Mouse (Mus musculus): ENCODE measurements around the gene Dclk1. TPM values are rescaled to one million over a fixed set of nuclear protein-coding genes. Genes with fewer than 3 reads are reported as not detected.

Gene Dclk1
- polyA plus RNA-seq, 2 experiments: 0.04 to 0.08 TPM

DNA sequence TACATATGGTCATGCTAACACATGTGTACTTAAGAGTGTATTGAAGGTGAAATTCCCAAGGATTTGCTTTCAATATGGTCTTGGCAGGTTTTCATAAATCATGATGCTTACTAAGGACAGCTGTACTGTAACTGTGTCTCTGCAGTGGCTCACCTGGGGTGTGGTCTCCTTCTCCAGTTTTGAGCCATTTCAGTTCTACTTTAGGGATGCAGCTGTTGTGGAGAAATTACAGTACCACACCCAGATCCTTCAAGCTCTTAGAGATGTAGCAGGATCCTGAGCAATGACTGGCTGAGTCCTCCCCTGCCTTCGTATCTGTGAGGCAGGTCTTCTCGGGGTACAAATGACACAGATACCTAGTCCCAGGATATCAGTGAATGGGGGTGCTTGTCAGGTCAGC is 8.5 kb downstream of the Dclk1 start:
- Histone ChIP-seq H3K9ac (replicated peaks) (no peak overlapping the region), H3K36me3 (replicated peaks; ENCODE audit: control insufficient read depth, insufficient read depth, low read depth) (no peaks in the 10 kb centered on the region), H3K27me3 (ENCODE audit: control insufficient read depth, insufficient read depth, low read length) (no peaks in the 10 kb centered on the region), H3K4me1 (replicated peaks; ENCODE audit: control insufficient read depth in 2 of 2, insufficient read depth in 2 of 2, low read length in 1 of 2) (no peaks in the 10 kb centered on the region), H3K9me3 (ENCODE audit: control insufficient read depth, low read length) (no peaks in the 10 kb centered on the region), H3K4me2 (ENCODE audit: low read depth) (no peak overlapping the region), H3K27ac (no peak overlapping the region), H3K4me3 (ENCODE audit: insufficient read depth in 1 of 2, low read depth in 2 of 2, low read length in 2 of 2) (no peak overlapping the region)
- WGBS (ENCODE audit: insufficient replicate concordance): 65% methylated on average over 2 of the region's 2 CpGs
- ATAC-seq (ENCODE audit: insufficient read depth) (no peak), DNase-seq (ENCODE audit: low read depth in 3 of 3, low spot score in 3 of 3) (no peak)
- TF ChIP-seq CTCF (IDR thresholded peaks at IDR 0.05; ENCODE audit: low read depth): no peak
- TF ChIP-seq EP300 (IDR thresholded peaks at IDR 0.05; ENCODE audit: low read depth): no peak

DNA sequence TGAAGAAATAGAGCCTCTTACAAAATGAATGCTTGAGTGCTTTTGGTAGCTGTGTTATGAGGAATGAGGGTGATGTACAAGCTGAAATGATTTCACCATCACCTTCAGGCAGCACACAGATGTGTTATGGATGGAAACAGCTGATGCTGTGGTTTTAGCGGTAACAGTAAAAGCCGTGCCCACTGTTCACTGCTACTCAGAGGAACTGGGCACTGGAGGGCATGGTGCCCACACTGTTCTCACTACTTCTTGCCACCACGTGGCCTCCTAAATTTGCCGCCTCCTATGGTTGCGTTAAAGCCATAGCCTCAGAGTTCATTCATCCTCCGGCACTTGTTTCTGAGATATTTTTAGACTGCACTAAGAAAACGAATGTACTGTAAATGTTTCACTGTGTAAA is 18.0 kb downstream of the Dclk1 start:
- Histone ChIP-seq H3K4me2 (ENCODE audit: low read depth) (no peak overlapping the region), H3K4me3 (ENCODE audit: insufficient read depth in 1 of 2, low read depth in 2 of 2, low read length in 2 of 2) (no peak overlapping the region), H3K27ac (no peak overlapping the region), H3K9me3 (ENCODE audit: control insufficient read depth, low read length) (no peaks in the 10 kb centered on the region), H3K9ac (replicated peaks) (no peak overlapping the region), H3K36me3 (replicated peaks; ENCODE audit: control insufficient read depth, insufficient read depth, low read depth) (no peaks in the 10 kb centered on the region), H3K4me1 (replicated peaks; ENCODE audit: control insufficient read depth in 2 of 2, insufficient read depth in 2 of 2, low read length in 1 of 2) (no peaks in the 10 kb centered on the region), H3K27me3 (ENCODE audit: control insufficient read depth, insufficient read depth, low read length) (no peaks in the 10 kb centered on the region)
- ATAC-seq (ENCODE audit: insufficient read depth): no peak
- no peak for DNase-seq (ENCODE audit: low read depth in 3 of 3, low spot score in 3 of 3)
- 53% methylated on average over 7 of the region's 7 CpGs for WGBS (ENCODE audit: insufficient replicate concordance)
- TF ChIP-seq EP300 (IDR thresholded peaks at IDR 0.05; ENCODE audit: low read depth) (no peak), CTCF (IDR thresholded peaks at IDR 0.05; ENCODE audit: low read depth) (no peak)

DNA sequence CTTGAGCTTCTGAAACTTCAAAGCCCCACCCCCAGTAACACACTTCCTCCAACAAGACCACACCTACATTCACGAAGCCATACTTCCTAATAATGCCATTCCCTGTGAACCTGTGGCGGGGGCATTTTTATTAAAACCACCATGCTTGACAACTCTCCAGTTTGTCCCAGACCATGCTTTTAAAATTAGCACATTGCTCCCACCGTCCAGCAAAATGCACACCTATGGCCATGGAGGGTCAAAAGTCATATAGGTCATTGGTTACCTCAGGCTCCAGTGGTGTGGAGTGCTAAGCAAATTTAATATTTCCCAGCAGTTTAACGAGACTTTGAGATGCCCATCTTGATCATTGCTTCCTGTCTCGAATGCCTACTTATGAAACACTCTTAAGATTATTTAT is 23.9 kb downstream of the Dclk1 start:
- no peaks in the 10 kb centered on the region for H3K36me3 ChIP-seq (replicated peaks; ENCODE audit: control insufficient read depth, insufficient read depth, low read depth)
- no peaks in the 10 kb centered on the region for H3K27me3 ChIP-seq (ENCODE audit: control insufficient read depth, insufficient read depth, low read length)
- H3K9me3 ChIP-seq (ENCODE audit: control insufficient read depth, low read length): no peaks in the 10 kb centered on the region
- H3K4me2 ChIP-seq (ENCODE audit: low read depth): no peak overlapping the region
- H3K4me3 ChIP-seq (ENCODE audit: insufficient read depth in 1 of 2, low read depth in 2 of 2, low read length in 2 of 2): no peak overlapping the region
- no peak for ATAC-seq (ENCODE audit: insufficient read depth)
- H3K27ac ChIP-seq: no peak overlapping the region
- 59% methylated on average over 5 of the region's 5 CpGs for WGBS (ENCODE audit: insufficient replicate concordance)
- no peak for DNase-seq (ENCODE audit: low read depth in 3 of 3, low spot score in 3 of 3)
- no peak overlapping the region for H3K9ac ChIP-seq (replicated peaks)
- H3K4me1 ChIP-seq (replicated peaks; ENCODE audit: control insufficient read depth in 2 of 2, insufficient read depth in 2 of 2, low read length in 1 of 2): no peaks in the 10 kb centered on the region
- no peak for TF ChIP-seq CTCF (IDR thresholded peaks at IDR 0.05; ENCODE audit: low read depth)
- TF ChIP-seq EP300 (IDR thresholded peaks at IDR 0.05; ENCODE audit: low read depth): no peak

- no peak overlapping the region for H3K27ac ChIP-seq
- DNase-seq (ENCODE audit: low read depth in 3 of 3, low spot score in 3 of 3) (no peak), ATAC-seq (ENCODE audit: insufficient read depth) (no peak)
- no peaks in the 10 kb centered on the region for H3K36me3 ChIP-seq (replicated peaks; ENCODE audit: control insufficient read depth, insufficient read depth, low read depth)
- TF ChIP-seq CTCF (IDR thresholded peaks at IDR 0.05; ENCODE audit: low read depth) (no peak), EP300 (IDR thresholded peaks at IDR 0.05; ENCODE audit: low read depth) (no peak)
- WGBS (ENCODE audit: insufficient replicate concordance): 58% methylated on average over 4 of the region's 4 CpGs
- no peak overlapping the region for H3K9ac ChIP-seq (replicated peaks)
- no peak overlapping the region for H3K4me2 ChIP-seq (ENCODE audit: low read depth)
- H3K4me3 ChIP-seq (ENCODE audit: insufficient read depth in 1 of 2, low read depth in 2 of 2, low read length in 2 of 2): no peak overlapping the region
- H3K4me1 ChIP-seq (replicated peaks; ENCODE audit: control insufficient read depth in 2 of 2, insufficient read depth in 2 of 2, low read length in 1 of 2): no peaks in the 10 kb centered on the region
- no peaks in the 10 kb centered on the region for H3K9me3 ChIP-seq (ENCODE audit: control insufficient read depth, low read length)
- H3K27me3 ChIP-seq (ENCODE audit: control insufficient read depth, insufficient read depth, low read length): no peaks in the 10 kb centered on the region
Observed at GRCm38 (mm10) chr3:55269802-55270201, 27.6 kb downstream of the Dclk1 start.

- no peak for TF ChIP-seq EP300 (IDR thresholded peaks at IDR 0.05; ENCODE audit: low read depth)
- no peak for TF ChIP-seq CTCF (IDR thresholded peaks at IDR 0.05; ENCODE audit: low read depth)
- Histone ChIP-seq H3K9me3 (ENCODE audit: control insufficient read depth, low read length) (no peaks in the 10 kb centered on the region), H3K36me3 (replicated peaks; ENCODE audit: control insufficient read depth, insufficient read depth, low read depth) (no peaks in the 10 kb centered on the region), H3K27me3 (ENCODE audit: control insufficient read depth, insufficient read depth, low read length) (no peaks in the 10 kb centered on the region), H3K4me1 (replicated peaks; ENCODE audit: control insufficient read depth in 2 of 2, insufficient read depth in 2 of 2, low read length in 1 of 2) (no peaks in the 10 kb centered on the region), H3K9ac (replicated peaks) (no peak overlapping the region), H3K27ac (no peak overlapping the region), H3K4me3 (ENCODE audit: insufficient read depth in 1 of 2, low read depth in 2 of 2, low read length in 2 of 2) (no peak overlapping the region), H3K4me2 (ENCODE audit: low read depth) (no peak overlapping the region)
- no peak for ATAC-seq (ENCODE audit: insufficient read depth)
- WGBS (ENCODE audit: insufficient replicate concordance): 53% methylated on average over 3 of the region's 3 CpGs
- no peak for DNase-seq (ENCODE audit: low read depth in 3 of 3, low spot score in 3 of 3)
Observed at GRCm38 (mm10) chr3:55270345-55270744, 28.2 kb downstream of the Dclk1 start.

All from liver, embryonic 14.5 days (tissue).